Mouse (Mus musculus): ENCODE measurements around the gene Mdc1.

Gene Mdc1

DNA sequence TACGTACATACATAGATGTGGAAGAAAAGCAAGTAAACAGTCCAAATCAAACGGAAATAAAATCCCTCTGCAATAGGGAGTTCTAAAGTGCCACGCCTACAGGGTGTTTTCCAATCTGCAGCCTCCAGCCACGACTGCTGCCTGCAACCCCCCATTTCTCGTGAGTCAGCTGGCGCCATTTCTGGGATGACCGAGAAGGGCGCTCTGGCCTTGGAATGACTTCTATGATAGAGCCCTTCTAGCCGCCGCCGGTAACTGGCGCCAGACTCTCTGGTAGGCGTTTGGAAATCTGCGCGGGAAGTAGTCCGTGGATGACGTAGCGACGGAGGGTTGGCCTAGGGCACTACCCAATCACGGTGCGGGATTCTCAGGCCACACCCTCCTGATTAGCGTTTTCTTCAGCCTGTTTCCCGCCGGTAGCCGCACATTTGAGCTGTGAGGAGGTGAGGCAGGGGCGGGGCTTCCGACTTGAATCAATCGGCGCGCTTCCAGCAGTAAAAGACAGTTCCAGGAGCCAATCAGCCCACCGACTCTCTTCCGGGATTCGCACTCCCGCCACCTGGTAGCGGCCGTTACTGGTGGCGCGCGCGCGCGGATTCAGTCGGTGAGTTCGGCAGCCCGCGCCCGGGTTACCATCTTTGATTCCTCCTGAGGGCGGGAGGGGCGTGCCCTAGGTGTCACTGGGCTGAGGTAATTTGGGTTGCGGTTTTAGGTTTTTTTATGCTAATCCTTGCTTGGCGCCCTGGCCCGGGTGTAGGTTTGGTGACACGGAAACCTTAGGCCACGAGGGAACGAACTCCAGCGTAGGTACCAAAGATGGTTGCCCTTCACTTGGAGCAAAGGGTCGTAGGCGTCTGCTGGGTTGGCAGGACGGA is at the start of gene Mdc1:
TSS of gene Mdc1 (plus strand) at position 440 of the 875 bp plus-strand sequence.
- DNase-seq = peak; percentile 98

DNA sequence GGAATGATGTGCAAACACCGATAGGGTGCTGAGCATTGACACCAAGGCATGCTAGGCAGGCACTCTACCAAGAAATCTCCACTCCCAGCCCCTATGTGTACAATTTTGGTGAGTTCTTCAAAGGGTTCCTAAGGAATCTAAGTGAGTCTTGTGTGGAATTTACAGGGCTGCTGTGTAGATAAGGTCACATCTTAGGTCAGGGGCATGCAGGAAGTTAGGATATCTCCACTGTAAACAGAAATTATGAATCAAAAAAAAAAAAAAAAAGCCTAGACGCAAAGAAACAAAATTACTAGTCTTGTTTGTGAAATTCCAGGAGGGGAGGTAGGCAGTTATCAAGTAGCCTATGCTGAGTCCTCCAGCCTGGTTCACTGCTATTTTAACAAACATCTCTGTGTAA is 48.5 kb upstream of the Mdc1 start:
- DNase-seq = no peak

DNA sequence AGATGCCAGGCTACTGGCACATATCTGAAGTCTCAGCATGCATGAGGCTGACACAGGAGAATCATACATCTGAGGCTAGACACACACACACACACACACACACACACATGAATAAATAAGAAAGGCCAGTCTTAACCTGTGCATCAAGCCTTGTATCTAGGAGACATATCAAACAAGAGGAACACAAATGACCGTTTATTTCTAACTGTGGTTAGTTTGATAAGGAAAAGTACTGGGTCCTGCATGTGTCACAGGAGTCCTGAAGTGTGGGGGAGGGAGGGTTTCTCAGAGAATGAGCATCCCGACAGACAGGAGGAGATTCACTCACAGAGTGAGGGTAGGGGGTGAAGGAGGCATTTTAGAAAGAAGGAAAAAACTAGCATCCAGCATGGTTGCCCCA is 46.2 kb upstream of the Mdc1 start:
- no peak for DNase-seq

DNA sequence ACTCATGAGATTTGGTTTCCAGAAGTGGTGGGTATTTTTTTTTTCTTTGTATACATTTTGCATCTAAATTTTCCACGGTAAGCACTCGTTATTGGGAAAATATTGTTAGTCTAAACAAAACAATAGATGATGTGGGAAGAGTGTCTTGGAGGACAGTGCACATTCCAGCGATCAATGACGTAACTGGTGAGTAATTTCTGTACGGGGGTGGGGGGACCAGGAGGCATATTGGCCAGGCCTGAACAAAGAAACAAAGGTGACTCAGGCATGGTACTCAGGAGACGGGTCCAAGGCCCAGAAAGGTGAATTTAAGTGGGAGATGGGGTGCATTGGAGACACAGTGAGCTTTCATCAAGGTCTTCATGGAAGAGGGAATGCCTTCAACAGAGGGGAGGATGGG is 45.7 kb upstream of the Mdc1 start:
- DNase-seq = no peak

DNA sequence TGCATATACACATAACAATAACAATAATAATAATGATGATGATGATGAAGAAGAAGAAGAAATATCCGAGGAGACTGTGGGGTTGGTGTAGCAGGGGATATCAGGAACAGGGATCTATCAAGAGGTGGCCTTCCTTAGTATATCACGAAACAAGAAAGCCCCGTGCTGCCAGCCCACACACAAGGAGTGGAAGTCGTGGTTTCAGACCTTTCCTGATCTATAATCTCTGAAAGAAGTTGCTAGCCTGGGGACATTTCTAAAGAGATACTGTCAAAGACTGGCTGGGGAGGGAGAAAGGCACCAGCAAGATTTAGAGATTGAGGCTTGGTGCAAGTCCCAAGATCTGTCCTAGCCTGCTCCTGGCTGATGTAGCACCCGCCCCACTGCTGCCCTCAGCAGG is 44.5 kb upstream of the Mdc1 start:
- DNase-seq = no peak

DNA sequence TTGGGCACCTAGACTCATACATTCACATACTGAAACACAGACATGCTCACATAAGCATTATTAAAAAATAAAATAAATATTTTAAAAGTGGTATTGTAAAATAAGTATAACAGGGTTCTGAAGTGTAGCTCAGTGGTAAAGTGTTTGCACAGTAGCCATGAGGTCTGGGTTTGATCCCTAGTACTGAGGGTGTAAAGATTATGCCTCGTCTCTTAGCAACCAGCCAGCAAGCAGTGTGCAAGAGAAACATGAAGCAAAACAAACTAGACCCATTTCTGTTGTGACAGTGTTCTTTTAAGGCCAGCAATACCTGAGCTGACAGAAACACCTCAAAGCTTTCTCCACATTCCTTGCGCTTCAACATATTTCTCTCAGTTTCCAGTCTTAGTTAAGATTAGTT is 40.4 kb upstream of the Mdc1 start:
- DNase-seq = no peak

DNA sequence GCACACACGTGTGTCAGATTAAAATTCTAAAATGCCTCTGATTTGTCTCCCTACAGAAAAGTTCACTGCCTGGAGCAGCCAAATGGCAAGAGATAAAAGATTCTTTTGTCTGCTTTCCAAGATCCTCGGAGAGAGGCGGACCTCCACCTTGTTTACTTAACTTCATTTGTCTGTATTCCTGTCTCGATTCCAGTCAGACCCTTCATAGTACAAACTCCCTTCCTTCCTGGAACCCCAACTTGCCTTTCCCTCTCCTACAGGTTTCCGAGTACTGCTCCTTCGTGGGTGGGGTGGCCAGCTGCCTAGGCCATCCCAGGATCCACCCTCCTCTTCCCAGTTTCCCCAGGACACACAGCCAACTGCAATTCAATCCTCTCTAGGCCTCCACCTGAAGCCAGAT is 38.3 kb upstream of the Mdc1 start:
- DNase-seq = no peak

DNA sequence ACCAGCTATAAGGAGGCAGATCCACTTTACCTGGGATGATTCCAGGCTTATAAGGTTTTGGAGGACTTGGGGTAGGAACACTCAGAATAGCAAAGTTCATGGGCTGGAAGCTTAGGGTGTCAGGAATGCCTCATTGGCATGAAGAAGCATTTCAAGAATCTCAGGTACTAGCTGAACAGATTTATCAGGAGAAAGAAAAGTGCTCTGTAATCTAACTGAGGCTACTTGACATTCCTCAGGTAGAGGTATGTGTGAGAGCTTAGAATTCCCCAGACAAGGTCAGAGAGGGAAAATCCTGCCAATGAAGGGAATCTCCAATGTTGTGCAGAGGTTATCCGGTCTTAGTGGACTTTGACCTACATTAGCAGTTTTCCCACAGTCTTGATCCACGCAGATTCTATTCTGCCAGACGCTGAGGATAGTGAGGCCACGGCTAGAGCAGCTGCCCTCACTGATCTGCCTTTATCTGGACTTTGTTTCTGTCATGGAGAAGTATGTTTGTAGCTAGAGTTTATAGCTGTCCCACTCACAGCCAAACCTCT is 37.4 kb upstream of the Mdc1 start:
- no peak for DNase-seq

DNA sequence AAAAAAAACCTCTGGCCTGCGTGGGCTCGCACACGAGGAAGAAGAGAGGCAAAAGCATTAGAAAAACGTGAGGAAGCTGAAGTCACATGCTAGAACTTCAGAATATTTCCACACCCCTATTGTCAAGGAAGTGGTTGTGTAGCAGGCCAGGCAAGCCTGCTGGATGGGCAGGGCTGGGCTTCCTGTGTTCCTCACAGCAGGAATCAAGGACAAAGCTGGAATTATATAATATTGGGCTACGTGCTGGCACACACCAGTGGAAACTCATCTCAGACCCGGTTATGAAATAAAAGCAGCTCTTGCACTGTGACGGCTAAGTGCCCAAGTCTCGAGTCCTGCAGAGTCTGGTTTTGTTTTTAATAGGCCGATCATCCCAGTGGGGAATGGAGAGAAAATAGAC is 33.2 kb upstream of the Mdc1 start:
- DNase-seq = no peak

DNA sequence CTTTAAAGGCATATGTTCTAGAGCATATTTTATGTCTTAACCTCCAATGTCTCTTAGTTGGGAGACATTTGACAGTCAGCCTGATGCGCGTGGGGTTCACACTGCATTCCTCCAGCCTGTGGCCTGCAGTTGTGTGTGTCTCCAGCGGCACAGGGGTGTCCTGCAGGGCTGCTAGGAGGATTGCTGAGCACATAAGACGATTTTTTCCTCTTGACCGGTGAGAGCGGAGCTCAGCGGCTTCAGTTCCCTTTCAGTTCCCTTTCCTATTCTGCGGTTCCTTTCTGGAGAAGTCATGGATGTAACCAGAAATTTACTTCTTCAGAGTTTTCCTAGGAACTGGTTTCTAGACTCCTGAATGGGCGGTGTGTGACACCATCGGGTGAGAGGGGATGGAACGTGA is 31.9 kb upstream of the Mdc1 start:
- no peak for DNase-seq

DNA sequence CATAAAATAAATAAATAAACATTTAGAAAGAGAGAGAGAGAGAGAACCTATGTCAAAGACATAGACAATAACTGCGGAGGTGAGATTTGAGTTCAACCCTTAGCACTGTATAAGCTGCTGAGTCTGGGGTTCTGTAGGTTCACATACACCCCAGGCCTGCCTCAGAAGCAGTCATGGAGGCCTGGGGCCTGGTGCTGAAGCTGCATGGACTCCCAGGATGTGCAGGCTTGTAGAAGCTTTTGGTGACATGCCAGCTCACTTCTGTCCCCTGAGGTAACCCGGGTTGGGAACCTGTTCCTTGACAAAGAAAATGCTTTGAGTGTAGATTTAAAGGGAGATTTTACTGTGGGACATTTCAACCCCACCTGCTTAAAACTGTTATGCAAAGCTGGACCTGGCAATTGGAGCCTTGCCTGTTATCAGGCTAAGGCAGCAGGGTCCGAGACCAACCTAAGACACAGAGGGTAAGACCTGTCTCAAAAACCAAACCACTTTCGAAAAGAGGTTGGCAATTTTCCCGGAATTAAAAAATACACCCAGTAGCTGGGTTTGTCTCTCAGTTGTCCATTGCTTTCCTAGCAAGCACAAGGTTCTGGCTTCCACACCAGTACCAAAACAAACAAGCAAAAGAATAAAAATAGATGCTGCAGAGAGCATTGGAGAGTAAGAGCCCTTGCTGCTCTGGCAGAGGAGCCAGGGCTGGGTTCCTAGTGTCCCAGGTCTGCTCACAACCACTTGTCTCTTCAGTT is 30.2 kb upstream of the Mdc1 start:
- DNase-seq = no peak

DNA sequence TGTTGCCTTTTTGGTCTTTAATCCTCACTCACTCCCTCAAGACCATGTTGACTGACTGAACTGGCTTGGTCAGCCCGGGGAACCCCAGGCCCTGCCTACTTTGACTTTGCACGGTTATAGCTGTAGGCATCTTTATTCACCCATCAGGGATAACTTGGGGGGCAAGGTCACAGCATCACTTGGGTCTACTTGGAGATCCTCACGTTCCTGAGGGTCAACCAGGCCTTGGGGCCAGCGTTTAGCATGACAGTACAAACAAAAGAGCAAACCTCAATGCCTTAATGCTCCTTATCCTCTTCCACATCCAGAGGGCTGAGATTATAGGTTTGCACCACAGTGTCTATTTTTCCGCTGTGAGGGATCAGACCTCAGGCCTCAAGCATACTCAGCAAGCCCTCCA is 29.0 kb upstream of the Mdc1 start:
- DNase-seq = no peak

DNA sequence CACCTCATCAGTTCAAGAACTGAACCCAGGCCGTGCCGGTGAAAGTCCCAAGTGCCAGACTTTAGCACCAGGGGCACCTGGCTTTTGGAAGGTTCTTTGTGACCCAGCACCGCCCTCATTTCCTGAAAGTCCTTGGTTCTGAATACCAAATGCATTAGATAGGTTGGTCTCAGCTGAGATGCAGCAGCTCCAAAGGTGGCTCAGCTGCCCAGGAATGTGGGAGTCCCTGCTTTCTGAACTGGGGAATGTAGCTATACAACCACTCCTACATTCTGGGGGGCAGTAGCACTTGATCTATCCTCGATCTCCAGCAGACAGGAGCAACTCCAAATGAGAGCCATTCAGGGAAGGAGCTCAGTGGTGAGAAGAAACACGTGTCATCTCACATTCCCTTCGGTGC is 28.6 kb upstream of the Mdc1 start:
- no peak for DNase-seq

DNA sequence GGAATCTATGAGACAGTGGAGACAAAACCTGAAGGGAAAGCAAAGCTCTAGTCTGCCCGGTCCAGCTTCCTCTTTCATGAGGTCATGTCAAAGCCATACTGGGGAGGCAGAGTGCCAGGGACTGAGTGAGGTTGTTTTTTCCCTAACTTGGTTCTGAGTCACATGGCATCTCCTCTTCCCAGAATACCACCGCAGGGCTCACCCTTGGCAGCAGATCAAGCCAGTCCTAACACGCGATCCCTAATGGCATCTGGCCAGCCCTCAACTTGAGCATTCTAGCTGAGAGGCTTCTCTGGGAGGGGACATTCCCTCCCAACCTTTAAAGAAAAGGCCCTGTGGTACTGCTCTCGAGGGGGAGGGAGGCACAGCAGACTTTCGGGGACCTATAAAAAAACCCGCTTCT is 28.1 kb upstream of the Mdc1 start:
- no peak for DNase-seq

DNA sequence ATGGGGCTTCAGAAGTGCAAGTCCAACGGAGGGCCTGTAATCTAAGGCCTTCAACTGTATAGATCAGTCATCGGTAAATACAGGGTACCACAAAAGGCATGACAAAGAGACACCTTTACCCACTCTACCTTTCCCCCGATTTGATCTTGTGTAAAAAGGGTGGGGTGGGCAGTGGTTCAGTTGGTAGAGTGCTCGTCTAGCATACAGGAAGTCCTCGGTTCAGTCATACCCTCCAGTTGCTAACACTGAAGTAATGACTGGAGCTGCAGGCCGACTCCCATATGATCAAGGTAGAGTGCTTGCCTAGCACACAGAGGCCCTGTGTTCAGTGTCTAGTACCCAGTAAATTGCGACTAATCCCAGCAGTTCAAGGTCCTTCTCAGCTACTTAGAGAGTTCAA is 27.7 kb upstream of the Mdc1 start:
- no peak for DNase-seq

DNA sequence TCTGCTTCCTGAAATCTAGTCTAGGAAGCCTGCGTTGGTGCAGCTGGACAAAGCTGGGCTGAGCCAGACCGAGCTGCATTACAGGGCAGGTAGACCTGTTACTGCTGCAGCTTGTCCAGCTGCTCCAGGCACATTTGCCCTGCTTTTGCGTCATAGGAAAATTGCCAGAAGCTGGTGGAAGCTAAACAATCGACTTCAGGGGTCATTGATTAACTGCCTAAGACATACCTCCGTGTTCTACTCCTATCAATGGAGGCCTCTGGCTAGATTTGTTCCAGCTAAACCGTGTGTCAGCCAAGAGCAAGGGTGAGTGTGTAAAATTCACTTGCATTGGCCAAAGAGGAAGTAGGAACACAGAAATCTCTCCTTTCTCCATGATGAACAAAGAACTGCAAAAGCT is 26.6 kb upstream of the Mdc1 start:
- no peak for DNase-seq

DNA sequence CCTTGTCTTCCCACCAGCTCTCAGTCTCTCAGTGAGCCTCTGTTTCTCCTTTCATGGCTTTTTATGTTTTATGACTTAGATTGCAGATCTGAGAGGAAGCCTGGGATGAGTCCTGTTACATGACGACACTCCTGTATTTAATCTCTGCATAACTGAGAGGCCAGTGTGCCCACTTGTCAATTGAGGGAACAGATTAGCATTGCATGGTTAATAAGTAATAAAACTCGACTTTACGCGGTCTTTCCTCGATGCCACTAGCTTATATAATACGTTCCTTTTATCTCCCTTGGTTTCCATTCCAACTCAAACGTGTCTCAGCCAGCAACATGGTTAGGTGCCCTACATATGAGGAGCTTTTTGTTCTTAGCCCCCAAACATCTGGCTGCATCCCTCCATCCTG is 25.5 kb upstream of the Mdc1 start:
- DNase-seq = no peak

DNA sequence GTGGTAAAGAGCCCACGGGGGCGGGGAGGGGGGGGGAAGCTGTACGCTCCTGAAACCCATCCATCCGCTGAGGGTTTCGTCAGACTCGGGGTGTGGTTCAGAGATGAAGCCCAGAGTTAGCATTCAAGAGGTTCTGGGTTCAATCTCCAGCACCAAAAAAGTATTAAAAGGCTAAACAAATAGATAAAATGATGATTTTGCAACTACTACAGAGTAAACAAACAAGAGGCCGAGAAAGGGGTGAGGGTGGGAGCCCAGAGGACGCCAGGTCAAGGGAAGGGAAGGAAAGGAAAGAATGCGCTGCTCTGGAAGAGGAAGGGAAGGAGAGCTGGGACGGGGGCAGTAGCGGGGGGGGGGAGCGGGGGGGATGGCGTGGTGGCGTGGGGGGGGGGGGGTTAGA is 24.6 kb upstream of the Mdc1 start:
- DNase-seq = no peak

DNA sequence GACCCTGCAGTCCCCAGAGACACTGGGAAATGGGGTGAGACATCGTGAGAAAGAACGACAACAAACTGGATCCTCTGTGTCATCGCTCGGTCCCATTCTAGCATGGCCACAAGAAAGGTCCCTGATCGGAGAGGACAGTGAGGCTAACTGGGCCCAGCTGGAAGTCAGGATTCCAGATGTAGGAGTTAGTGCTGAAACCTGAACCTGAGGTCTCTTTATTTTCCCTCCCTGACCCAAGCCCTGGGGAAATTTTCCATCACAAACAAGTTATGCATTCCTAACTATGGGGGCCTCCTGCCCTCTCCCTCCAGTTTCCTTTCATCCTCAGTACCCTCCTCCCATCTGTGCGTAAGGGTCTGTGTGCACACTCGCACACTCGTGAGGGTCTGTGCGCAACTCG is 24.1 kb upstream of the Mdc1 start:
- no peak for DNase-seq

DNA sequence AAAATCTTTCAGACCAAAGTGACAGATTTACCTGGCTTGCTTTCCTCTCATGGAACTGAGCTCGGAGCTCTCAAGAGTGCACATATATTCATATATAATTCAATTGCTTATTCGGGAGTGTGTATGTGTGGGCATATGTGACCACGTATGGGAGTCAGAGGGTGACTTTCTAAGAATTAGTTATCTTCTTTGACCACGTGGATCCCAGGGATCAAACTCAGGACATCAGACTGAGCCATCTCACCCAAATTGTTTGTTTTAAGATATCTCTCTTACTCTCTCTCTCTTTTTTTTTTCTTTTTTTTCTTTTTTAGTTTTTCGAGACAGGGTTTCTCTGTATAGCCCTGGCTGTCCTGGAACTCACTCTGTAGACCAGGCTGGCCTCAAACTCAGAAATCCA is 21.2 kb upstream of the Mdc1 start:
- no peak for DNase-seq

DNA sequence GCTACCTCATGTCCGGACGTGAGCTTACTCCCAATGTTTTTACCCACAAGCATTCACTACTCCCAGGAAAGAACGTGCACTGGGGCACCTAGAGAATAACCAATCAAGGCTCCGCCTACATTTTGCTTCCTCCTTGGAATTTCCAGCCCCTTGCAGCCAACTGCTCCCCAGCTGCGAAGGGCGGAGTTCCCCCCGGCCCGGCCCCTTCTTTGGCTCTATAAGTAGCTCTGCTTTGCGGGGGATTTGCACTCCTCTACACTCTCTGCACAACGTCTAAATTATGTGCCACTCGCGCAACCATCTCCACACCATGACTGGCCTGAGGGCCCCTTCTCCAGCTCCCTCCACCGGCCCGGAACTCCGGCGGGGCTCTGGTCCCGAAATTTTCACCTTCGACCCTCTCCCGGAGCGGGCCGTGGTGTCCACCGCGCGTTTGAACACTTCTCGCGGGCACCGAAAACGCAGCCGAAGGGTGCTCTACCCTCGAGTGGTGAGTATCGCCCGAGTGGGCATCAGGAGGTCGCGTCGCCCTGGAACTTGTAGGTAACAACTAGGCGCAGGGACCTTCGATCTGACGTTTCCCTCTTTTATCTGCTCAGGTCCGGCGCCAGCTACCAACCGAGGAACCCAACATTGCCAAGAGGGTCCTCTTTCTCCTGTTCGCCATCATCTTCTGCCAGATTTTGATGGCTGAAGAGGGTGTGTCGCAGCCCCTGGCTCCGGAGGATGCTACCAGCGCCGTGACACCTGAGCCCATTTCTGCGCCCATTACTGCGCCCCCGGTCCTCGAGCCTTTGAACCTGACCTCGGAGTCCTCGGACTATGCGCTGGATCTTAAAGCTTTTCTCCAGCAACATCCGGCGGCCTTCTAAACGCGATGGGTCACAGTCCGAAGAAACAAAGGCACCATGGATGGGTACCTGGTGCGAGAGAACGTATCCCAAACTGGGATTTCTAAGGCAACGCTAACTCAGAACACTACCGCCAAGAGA is 19.6 kb upstream of the Mdc1 start, which contains the start of gene Ier3:
TSS of gene Ier3 (plus strand) at position 246 of the 992 bp plus-strand sequence.
- DNase-seq = peak; percentile 52

DNA sequence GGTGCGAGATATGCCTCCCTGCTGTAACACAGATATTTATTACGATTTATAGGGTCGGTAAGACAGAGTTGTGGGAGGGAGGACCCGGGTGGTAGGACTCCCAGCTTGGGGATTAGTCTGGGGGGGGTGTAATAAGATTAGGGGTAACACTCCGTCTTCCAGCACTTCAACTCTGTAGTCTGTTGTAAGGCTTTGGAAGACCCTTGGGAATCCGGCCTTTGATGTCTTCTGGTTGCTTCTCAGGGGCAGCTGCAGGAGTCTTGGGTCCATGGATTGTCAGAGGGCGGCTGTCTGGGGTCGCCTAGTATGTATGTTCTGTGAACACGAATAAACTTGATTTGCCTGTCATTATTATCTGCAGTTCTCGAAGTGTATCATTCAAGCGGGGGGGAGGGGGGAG is 18.8 kb upstream of the Mdc1 start:
- DNase-seq = no peak
